Mouse (Mus musculus): ENCODE data around the gene Nphs1.

GRCm38 (mm10) chr7:30430191-30430590 is 27.9 kb upstream of the Nphs1 start:
- TF ChIP-seq POLR2A (IDR thresholded peaks at IDR 0.05; ENCODE audit: borderline replicate concordance, insufficient read depth, low read length), result no peak
- no peak for TF ChIP-seq CTCF (IDR thresholded peaks at IDR 0.05; ENCODE audit: borderline replicate concordance, insufficient read depth, low read depth, low read length)
